Mouse (Mus musculus) forebrain, embryonic 11.5 days (tissue): Measurements from ENCODE around the gene Zfp592. TPM values are rescaled to one million over a fixed set of nuclear protein-coding genes. Genes with fewer than 3 reads are reported as not detected.

ENCODE experiments used
- ATAC-seq: fragments of 200-750 bp; cut with Nextera tagmentation; replicated peaks from 2 replicates; pipeline ENCODE4 v1.8.0; 2017; ENCODE audit warnings: moderate TSS enrichment; ENCODE audit not compliant: low FRiP score
- DNase-seq: peaks from one replicate; pipeline ENCODE4 v3.0.0-alpha.2; 2017; ENCODE audit warnings: low spot score
- H3K27ac ChIP-seq: fragments of 300-500 bp; sonication (generic); 2 replicates; pipeline ENCODE4 v1.5.1; 2014; ENCODE audit warnings: low read depth, low read length
- H3K27me3 ChIP-seq: fragments of 300-500 bp; sonication (generic); 2 replicates; pipeline ENCODE4 v1.6.1; 2014; ENCODE audit warnings: mild to moderate bottlenecking, low read length, mixed read lengths; ENCODE audit not compliant: control insufficient read depth, insufficient read depth
- H3K36me3 ChIP-seq: fragments of 300-500 bp; sonication (generic); 2 replicates; pipeline ENCODE4 v1.6.1; 2014; ENCODE audit warnings: mild to moderate bottlenecking, low read length, moderate library complexity, mixed read lengths; ENCODE audit not compliant: control insufficient read depth, insufficient read depth
- H3K4me1 ChIP-seq: fragments of 300-500 bp; sonication (generic); replicated peaks from 2 replicates; pipeline ENCODE4 v1.6.1; 2014; ENCODE audit warnings: low read length, mixed read lengths; ENCODE audit not compliant: control insufficient read depth, insufficient read depth
- H3K4me2 ChIP-seq: fragments of 300-500 bp; sonication (generic); 2 replicates; pipeline ENCODE4 v1.6.1; 2014; ENCODE audit warnings: low read depth, mild to moderate bottlenecking, low read length, moderate library complexity, mixed read lengths; ENCODE audit not compliant: severe bottlenecking
- H3K4me3 ChIP-seq: fragments of 300-500 bp; sonication (generic); 2 replicates; pipeline ENCODE4 v1.5.1; 2014; ENCODE audit warnings: low read depth, low read length
- H3K9ac ChIP-seq: fragments of 300-500 bp; sonication (generic); 2 replicates; pipeline ENCODE4 v1.6.1; 2014; ENCODE audit warnings: low read length
- H3K9me3 ChIP-seq: fragments of 300-500 bp; sonication (generic); 2 replicates; pipeline ENCODE4 v1.6.1; 2016; ENCODE audit warnings: low read length, mixed read lengths; ENCODE audit not compliant: control insufficient read depth
- WGBS: fragments of 180-500 bp; shearing (Covaris S2); extraction: QIAGEN DNeasy Blood & Tissue Kit; methylation state at CpG from one replicate; pipeline ENCODE4 v1.1.7; 2014; 5-methylcytosine and 5-hydroxymethylcytosine counted together
- polyA plus RNA-seq: library from polyadenylated mRNA; unstranded; fragments of >200 nt; fragmentation: Nextera tagmentation; extraction: Ambion mirVana; gene quantifications from 2 replicates; pipeline ENCODE4 v1.2.1, GENCODE M21; 2014

Gene Zfp592
- polyA plus RNA-seq, 1 experiment from 2014 or later, result 15.9 TPM

DNA sequence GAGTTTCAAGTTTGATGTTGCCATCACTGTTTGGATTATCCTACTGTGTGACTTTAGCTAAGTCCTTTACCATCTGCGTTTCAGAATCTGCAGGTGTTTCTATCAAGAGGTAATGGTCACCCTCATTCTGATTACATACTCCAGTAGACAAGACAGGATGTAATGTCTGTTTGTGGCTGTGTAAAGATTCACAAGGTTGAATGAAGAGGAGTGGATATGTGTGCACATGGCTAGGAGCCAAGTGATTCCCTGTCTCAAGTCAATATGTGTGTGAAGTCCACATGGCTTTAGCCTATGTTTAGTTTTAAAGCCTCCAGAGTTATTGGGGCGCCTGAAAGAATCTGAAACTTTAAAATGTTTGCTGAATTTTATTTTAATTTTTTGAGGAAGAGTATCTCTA is 6.1 kb downstream of the Zfp592 start:
- H3K9ac ChIP-seq, result no peak overlapping the region
- H3K4me2 ChIP-seq, result no peak overlapping the region
- DNase-seq, result no peak
- WGBS, result 93% methylated on average over 2 of the region's 2 CpGs
- peaks cover under 1% of the 10 kb centered on the region; the same call in 1 of the 2 replicates for H3K4me1 ChIP-seq
- H3K9me3 ChIP-seq, result no peaks in the 10 kb centered on the region
- H3K27me3 ChIP-seq, result no peaks in the 10 kb centered on the region
- no peak overlapping the region for H3K4me3 ChIP-seq
- no peak overlapping the region for H3K27ac ChIP-seq
- no peak for ATAC-seq
- H3K36me3 ChIP-seq, result no peaks in the 10 kb centered on the region

DNA sequence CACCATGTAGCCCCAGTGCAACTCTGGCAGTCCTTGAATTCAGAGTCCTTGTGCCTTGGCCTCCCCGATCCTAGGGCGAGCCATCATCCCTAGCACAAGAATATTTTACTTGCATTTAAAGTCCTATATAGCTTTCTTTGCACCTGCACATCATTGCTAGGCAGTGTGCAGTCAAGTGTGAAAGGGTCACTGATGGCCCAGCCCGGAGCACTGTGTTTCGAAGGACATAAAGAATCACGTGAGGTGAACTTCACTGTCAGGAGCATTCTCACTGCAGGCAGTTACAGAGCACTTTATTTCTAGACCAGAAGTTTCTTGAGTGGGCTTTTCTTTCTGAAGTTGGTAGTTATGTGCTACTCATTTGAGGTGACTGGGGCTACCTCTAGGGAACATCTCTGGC is 8.4 kb downstream of the Zfp592 start:
- H3K27ac ChIP-seq, result no peak overlapping the region
- 63% methylated on average over 5 of the region's 5 CpGs for WGBS

DNA sequence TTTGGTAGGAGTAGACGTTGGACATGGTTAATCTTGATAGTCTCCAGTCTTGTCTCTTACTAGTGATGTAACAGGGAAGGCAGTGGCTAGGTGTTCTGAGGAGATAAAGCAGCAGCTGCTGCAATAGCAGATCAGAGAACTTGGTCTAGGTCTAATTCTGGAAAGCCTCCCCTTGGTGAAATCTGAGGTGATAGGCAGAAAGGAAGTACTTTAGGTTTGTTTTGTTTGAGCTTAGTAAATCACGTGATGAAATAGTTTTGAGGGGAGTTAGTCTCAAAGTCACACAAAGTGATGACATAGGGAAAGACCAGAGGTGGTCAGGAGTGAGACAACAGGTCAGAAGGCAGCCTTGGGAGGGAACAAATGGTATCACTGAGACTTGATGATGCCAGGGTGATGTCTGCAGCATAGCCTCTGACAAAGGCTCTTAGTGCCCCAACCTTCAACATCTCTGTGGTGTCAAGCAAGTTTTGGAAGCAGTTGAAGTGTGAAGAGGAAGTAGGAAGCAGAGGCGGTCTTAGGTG is 11.1 kb downstream of the Zfp592 start:
- 84% methylated on average over 3 of the region's 3 CpGs for WGBS
- H3K36me3 ChIP-seq, result no peaks in the 10 kb centered on the region

More for the DNA sequence above, 8.4 kb downstream of the Zfp592 start:
- Histone ChIP-seq H3K9me3 (no peaks in the 10 kb centered on the region), H3K9ac (no peak overlapping the region), H3K36me3 (no peaks in the 10 kb centered on the region), H3K4me2 (no peak overlapping the region), H3K27me3 (no peaks in the 10 kb centered on the region), H3K4me1 (no peaks in the 10 kb centered on the region; the same call in 1 of the 2 replicates), H3K4me3 (no peak overlapping the region)
- ATAC-seq (no peak), DNase-seq (no peak)

DNA sequence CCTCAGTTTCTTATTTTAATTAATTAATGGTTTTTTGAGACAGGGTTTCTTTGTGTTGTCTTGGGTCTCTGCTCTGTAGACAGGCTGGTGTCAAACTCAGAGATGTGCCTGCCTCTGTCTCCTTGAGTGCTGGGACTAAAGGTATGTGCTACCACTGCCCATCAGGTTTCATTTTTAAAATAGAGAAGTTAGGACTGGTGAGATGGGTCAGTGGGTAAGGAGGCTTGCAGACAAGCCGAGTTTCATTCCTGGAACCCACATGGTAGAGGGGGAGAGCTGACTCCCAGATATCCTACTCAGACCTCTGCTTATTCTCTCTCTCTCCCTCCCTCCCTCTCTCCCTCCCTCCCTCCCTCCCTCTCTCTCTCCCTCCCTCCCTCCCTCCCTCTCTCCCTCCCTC is 12.5 kb downstream of the Zfp592 start:
- ATAC-seq (no peak), DNase-seq (no peak)
- Histone ChIP-seq H3K9ac (no peak overlapping the region), H3K4me3 (no peak overlapping the region), H3K4me2 (no peak overlapping the region), H3K27me3 (no peaks in the 10 kb centered on the region), H3K36me3 (no peaks in the 10 kb centered on the region), H3K4me1 (no peaks in the 10 kb centered on the region; the same call in 1 of the 2 replicates), H3K27ac (no peak overlapping the region), H3K9me3 (no peaks in the 10 kb centered on the region)
- 92% methylated on average over 1 of the region's 1 CpGs for WGBS

More for the DNA sequence above, 11.1 kb downstream of the Zfp592 start:
- ATAC-seq (no peak), DNase-seq (no peak)
- Histone ChIP-seq H3K4me2 (no peak overlapping the region), H3K9ac (no peak overlapping the region), H3K9me3 (no peaks in the 10 kb centered on the region), H3K4me1 (no peaks in the 10 kb centered on the region; the same call in 1 of the 2 replicates), H3K27ac (no peak overlapping the region), H3K4me3 (no peak overlapping the region), H3K27me3 (no peaks in the 10 kb centered on the region)

DNA sequence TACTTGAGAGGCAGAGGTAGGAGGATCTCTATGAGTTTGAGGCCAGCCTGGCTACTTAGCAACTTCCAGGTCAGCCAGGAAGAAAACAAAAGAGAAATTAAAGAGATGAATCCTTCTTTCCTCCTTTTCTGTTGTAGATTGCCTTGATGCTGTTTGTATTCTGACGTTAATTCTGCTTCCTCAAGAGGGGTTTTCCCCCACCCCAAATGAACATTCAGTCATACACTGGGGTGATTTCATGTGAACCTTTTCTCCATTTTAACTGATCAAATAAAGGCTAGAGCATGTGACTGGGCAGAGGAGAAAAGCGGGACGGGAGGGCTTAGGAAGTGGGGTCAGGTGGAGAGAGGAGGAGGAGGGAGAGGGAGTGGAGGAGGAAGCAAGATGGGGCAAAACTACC is 14.8 kb downstream of the Zfp592 start:
- no peaks in the 10 kb centered on the region for H3K9me3 ChIP-seq
- H3K27me3 ChIP-seq, result no peaks in the 10 kb centered on the region
- 83% methylated on average over 3 of the region's 3 CpGs for WGBS
- H3K4me2 ChIP-seq, result no peak overlapping the region
- H3K4me1 ChIP-seq, result no peaks in the 10 kb centered on the region
- no peak overlapping the region for H3K27ac ChIP-seq
- ATAC-seq (no peak), DNase-seq (no peak)
- no peak overlapping the region for H3K9ac ChIP-seq
- no peak overlapping the region for H3K4me3 ChIP-seq
- no peaks in the 10 kb centered on the region; the same call in 1 of the 2 replicates for H3K36me3 ChIP-seq

DNA sequence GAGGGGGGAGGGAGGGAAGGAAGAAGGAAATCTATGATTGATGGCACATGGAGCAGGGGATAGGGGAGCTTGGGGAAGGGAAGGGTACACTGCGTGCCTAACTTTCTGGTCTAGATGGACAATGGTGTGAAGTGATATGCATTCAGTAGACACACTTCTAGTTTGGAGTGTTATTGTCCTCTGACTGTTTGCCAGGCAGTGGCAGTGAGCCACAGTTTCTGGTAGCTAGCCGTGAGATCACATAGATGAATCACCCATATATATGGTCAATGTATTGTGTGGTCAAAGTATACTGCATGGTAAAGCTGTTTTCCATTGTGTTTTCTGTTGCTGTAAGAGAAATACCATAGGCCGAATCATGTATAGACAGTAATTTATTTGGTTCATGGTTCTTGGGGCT is 18.1 kb downstream of the Zfp592 start:
- no peak for ATAC-seq

DNA sequence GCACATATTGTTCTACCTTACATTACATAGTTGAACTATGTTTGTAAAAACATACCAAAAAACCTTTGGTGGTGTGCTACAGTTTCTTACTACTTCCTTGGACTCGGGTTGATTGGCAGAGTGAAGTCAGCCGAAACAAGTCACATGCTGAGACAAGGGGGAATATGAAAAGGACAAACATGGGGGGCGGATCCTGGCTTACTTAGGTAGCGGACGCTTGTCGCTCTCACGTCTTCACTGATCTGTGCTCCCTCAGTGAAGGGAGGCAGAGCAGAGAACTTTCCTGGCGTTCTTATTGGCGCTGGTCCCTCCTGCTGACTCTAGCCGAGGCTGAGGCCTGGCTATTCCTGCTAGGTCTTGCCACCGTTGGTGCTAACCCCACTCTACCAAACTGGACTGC is 26.8 kb downstream of the Zfp592 start:
- Histone ChIP-seq H3K4me3 (no peak overlapping the region), H3K27ac (no peak overlapping the region), H3K9me3 (no peaks in the 10 kb centered on the region), H3K4me1 (no peaks in the 10 kb centered on the region), H3K36me3 (peaks cover 4% of the 10 kb centered on the region; the same call in 1 of the 2 replicates), H3K4me2 (no peak overlapping the region), H3K9ac (no peak overlapping the region), H3K27me3 (no peaks in the 10 kb centered on the region)
- WGBS, result 56% methylated on average over 11 of the region's 11 CpGs
- ATAC-seq (no peak), DNase-seq (no peak)

More for the DNA sequence above, 18.1 kb downstream of the Zfp592 start:
- no peaks in the 10 kb centered on the region for H3K27me3 ChIP-seq
- H3K36me3 ChIP-seq, result no peaks in the 10 kb centered on the region; the same call in 1 of the 2 replicates
- 93% methylated on average over 3 of the region's 3 CpGs for WGBS
- H3K9ac ChIP-seq, result no peak overlapping the region
- no peak overlapping the region for H3K4me3 ChIP-seq
- no peak overlapping the region for H3K27ac ChIP-seq
- DNase-seq, result no peak
- H3K9me3 ChIP-seq, result no peaks in the 10 kb centered on the region
- no peaks in the 10 kb centered on the region for H3K4me1 ChIP-seq
- no peak overlapping the region for H3K4me2 ChIP-seq

DNA sequence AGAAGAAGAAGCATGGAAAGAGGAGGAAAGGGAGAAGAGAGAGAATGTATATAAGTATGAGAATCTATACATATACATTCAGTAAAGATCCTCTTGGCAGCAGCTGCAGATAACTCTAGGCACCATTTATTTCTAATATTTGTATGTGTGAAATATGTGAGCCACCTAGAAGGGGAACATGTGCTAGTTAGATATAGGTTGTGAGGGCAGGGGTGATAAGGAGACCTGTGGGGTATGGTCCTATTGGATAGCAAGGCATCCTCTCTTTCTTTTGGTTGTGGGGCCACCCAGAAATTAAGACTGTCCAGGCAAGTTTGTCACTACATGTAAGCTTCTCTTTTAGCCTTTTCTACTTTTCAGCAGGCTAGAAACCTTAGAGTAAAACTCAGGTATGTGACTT is 29.2 kb downstream of the Zfp592 start:
- DNase-seq (no peak), ATAC-seq (no peak)
- Histone ChIP-seq H3K4me1 (no peaks in the 10 kb centered on the region), H3K4me3 (no peak overlapping the region), H3K27ac (no peak overlapping the region), H3K36me3 (peaks cover 4% of the 10 kb centered on the region; the same call in 1 of the 2 replicates), H3K9me3 (no peaks in the 10 kb centered on the region), H3K4me2 (no peak overlapping the region), H3K27me3 (no peaks in the 10 kb centered on the region), H3K9ac (no peak overlapping the region)

DNA sequence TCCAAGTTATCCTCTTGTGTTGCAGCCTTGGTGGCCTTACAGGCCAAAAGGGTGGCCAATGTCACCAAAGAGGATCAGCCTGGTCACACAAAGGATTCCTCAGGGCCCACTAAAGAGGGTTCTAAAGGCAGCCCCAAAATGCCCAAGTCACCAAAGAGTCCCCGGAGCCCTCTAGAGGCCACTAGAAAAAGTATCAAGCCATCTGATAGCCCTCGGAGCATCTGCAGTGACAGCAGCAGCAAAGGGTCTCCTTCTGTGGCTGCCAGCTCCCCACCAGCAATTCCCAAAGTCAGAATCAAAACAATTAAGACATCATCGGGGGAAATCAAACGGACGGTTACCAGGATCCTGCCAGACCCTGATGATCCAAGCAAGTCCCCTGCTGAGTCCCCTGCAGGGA is 30.6 kb downstream of the Zfp592 start:
- Histone ChIP-seq H3K27ac (no peak overlapping the region), H3K4me2 (no peak overlapping the region), H3K36me3 (peaks cover 4% of the 10 kb centered on the region; the same call in 1 of the 2 replicates), H3K9ac (no peak overlapping the region), H3K27me3 (no peaks in the 10 kb centered on the region), H3K4me1 (no peaks in the 10 kb centered on the region), H3K9me3 (no peaks in the 10 kb centered on the region), H3K4me3 (no peak overlapping the region)
- 70% methylated on average over 5 of the region's 5 CpGs for WGBS
- ATAC-seq (no peak), DNase-seq (no peak)
